Mouse (Mus musculus) retina, postnatal 7 days (tissue): ENCODE measurements around the gene Tcte1.

Experiments
- DNase-seq: peaks from one replicate; pipeline ENCODE4 v3.0.0-alpha.2; 2012; ENCODE audit warnings: low read depth, low spot score

Gene Tcte1

GRCm38 (mm10) chr17:45515204-45515726 lies 8.0 kb upstream of the Tcte1 start:
- no peak for DNase-seq

- no peak for DNase-seq
Observed at GRCm38 (mm10) chr17:45515806-45516205, 7.4 kb upstream of the Tcte1 start.

DNA sequence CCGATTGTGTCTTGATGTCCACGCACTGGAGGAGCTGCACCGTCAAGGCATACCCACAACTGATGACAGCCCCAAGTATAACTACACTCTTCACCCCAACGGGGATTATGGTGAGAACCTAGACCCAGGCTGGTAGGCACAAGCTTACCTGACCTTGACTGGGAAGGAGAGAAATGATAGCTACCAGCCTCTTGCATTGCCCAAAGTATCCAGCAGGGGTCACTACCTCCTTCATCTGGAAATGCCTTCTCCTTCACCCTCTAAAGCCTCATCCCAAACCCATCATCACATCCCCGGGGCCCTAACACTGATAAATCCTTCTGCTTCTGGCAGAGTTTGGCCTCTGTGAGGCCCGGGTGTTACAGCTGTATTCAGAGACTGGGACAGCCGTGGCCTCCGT lies 6.7 kb upstream of the Tcte1 start:
- DNase-seq = peak; percentile 69

- no peak for DNase-seq
Observed at GRCm38 (mm10) chr17:45517135-45517534, 6.1 kb upstream of the Tcte1 start.

DNA sequence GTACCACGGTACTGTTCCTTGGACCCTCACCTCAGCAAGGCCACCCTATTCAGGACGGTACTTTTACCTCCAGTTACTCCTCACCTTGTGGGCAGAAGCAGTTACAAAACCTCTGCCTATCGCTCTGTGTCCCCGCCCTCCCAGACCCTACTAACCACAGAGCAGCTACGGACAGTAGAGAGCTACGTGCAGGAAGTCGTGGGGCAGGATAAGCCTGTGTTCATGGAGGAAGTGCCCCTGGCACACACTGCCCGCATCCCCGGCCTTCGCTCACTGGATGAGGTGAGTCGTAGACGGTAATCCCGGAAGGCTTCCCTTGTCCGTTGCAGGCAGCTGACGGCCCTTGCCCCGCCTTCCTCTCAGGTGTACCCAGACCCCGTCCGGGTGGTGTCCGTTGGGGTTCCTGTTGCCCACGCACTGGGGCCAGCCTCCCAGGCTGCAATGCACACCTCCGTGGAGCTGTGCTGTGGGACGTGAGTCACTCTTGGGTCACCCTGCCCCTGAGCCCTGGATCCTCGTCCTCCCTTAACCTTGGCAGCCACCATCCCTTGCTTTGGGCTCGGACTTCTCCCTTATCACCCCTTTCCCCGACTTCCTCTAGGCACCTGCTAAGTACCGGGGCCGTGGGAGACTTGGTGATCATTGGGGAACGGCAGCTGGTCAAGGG lies 5.6 kb upstream of the Tcte1 start:
- no peak for DNase-seq

DNA sequence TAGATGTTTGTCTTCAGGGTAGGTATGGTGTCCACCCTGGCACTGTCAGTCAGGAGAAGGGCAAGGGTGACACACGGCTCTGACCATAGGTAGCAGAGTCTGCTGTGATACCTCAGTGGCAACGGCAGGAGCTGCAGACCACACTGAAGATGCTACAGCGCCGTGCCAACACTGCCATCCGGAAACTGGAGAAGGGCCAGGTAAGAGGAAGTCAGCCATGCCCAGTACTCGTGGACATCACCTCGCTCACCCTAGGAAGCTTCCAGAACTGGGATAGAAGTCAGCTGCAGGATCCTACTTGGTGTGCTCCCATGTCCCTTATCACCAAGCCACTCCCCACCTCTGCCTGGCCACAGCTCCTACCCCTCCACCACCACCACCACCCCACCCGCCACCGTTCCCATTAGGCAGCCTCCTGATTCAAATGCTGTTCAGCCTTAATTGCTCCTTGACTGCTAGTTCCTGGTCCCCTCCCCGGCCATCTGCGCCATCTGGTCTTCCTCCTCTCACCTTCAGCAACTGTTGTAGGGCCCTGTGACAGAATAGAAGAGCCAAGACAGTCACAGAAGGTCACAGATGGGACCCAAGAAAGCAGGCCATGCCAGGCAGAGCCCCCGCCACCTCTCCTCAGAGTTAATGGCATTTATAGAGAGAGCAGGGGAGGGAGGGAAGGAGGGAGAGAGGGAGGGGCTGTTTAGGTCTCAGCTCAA lies 4.3 kb upstream of the Tcte1 start:
- no peak for DNase-seq

GRCm38 (mm10) chr17:45520136-45520535 lies 3.1 kb upstream of the Tcte1 start:
- no peak for DNase-seq

GRCm38 (mm10) chr17:45524961-45525360 lies 1.7 kb downstream of the Tcte1 start:
- no peak for DNase-seq

DNA sequence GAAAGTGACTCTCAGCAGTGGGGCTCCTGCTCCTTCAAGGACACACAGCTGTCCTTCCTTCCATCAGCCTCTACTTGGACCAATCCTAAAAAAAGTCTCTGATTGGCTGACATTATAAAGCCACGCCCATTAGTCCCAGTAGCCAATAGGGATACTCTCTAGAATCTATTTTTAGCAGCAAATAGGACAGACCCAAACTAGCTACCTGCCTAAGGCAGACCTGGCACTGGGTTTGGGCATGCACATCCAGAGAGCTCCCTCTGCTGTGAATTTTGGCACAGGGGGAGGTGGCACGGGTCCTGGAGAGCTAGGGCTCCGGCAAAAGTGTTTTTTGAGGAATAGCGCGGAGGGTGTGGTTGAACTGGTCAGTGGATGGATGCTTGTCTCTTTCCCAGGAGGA lies 3.3 kb downstream of the Tcte1 start:
- no peak for DNase-seq

GRCm38 (mm10) chr17:45530346-45530782 lies 7.1 kb downstream of the Tcte1 start:
- DNase-seq = no peak

GRCm38 (mm10) chr17:45532896-45533295 lies 9.7 kb downstream of the Tcte1 start:
- DNase-seq = no peak

DNA sequence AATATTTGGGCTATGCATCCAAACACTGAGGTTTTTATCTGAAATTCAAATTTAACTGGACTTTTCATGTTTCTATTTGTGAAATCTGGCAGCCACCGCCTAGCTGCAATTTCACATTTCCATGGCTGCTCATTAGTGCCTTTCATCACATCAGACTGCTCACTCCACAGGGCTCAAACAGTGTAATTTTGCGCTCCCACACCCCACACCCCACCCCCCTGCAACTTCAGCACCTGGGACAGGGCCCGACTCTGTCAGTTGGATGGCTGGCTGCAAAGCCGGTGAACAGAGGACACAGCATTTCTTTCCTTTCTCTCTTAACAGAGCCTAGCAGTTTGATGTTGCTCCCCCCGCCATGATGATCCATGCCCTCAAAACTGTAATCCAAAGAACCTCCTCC lies 13.0 kb downstream of the Tcte1 start:
- DNase-seq = no peak

DNA sequence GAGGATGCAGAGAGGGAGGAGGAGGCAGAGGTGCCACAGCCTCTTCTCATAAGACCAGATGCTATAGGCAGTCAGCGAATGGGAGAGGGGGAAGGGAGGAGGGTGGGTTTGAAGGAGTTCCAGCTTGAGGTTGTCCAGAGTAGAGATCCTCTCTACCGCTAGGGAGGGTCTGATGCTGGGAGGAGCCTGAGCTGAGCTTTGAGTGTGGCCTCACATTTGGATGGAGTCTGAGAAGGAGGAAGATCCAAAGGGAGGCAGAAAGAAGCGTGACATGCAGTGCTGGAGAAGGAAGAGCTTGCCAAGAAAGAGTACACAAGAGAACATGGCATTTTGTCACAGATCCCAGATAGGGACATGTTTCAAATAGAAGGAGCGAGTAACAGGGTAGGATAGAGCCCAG lies 15.2 kb downstream of the Tcte1 start:
- DNase-seq = no peak

- DNase-seq = no peak
Observed at GRCm38 (mm10) chr17:45539664-45540063, 16.4 kb downstream of the Tcte1 start.

GRCm38 (mm10) chr17:45542129-45542528 lies 18.9 kb downstream of the Tcte1 start:
- no peak for DNase-seq

DNA sequence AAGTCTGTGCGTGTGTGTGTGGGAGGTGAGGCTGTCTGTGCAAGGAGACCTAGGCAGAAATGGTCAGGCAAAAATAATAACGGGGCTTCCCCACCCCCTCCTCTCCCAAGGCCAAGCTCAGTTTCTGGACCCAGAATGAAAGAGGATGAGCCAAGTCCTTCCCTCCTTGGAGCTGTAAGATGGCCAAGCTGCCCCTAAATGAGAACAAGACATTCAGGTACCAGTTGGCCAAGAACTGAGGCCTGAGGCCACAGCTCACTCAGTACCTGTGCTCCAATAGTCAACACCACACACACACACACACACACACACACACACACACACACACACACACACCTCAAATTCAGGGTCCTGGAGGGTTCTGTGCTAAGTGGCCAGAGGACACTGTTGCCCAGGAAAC lies 19.5 kb downstream of the Tcte1 start:
- DNase-seq = no peak

DNA sequence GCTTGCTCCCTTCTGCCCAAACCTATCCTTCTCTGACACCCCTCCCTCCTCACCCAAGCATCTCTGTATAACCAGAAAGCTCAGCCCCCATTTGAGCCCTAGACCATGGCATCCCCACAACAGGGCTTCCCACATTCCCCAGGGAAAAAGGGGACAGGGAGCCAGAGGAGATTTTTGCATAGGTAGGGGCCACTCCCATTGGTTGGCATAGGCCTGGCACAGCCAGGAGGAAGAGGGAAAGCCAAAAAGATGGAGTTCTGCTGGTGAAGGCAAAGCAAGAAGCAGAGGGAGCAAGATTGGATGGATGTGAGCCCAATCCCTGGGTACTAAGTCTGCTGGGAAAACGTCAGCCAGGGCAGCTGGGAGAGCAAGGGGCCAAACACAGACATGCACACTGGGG lies 19.9 kb downstream of the Tcte1 start:
- no peak for DNase-seq

- DNase-seq = no peak
Observed at GRCm38 (mm10) chr17:45544001-45544872, 21.0 kb downstream of the Tcte1 start.

DNA sequence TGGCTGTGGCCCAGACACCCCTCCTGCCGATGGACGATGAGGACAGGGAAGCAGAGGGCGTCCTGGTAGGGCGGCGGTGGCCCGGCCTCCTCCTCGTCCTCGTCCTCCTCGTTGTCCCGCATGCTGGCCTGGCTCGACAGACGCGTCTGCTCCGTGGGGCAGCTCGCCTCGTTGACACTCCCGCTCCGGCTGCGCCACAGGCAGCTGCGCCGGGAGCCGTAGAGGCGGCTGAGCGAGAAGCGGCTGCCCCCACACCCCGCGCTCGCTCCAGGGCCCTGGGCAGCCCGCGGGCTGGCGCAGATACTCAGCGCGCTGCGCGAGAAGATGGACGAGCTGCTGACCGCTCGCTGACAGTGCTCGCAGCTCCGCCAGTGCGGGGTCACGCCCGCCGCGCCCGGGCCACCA lies 21.6 kb downstream of the Tcte1 start:
- no peak for DNase-seq

DNA sequence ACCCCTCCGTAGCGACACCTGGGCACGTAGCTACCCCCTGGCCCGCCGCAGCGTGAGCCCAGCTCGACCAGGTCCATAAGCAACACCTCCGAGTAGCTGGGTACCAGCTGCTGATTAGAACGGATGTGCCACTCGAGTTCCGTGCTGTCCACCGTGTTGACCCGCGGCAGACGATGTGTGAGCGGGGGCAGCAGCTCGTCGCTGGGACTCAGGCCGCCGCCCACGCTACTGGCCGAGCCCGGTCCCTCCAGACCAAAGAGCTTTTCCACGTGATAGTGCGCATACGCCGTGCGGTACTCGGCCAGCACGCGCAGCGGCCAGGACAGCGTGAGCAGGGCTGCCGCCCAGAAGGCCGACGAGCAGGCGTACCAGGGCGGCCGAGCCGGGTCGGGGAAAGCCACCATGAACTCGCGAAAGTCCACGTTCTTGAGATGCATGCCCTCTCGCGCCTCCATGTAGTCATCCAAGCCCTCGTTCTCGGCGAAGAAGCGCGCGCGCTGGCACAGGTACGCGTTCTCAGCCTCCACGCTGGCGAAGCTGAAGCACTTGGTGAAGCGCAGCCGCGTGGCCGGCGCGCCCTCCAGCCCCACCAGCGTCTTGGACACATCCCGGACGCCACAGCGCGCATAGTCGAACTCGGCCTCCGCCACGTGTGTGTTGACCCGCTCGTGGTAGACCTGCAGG lies 22.2 kb downstream of the Tcte1 start:
- no peak for DNase-seq

DNA sequence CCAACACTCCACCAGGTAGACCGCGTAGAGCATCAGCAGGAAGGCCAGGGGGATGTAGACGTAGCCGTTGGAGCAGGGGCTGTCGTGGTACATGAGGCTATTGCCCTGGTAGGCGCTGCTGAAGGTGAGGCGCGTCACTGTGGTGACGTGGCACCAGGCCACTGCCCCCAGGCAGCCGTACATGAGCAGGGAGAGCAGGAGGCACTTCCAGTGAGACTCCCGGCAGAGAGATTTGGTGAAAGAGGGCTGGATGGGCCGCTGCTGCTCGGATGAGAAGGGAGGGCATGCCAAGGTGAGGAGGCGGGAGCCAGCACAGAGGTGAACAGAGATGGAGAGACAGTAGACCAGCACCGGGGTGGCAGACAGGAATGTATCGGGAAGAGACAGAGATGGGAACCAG lies 23.7 kb downstream of the Tcte1 start:
- no peak for DNase-seq
